Mouse (Mus musculus) hematopoietic stem cell, adult 5-6 weeks (primary cell): ENCODE measurements around the gene Osbpl10. TPM values are rescaled to one million over a fixed set of nuclear protein-coding genes. Genes with fewer than 3 reads are reported as not detected.
A peak's percentile ranks its signal among the peaks of the same experiment; 100 is the strongest.

Experiments
- ATAC-seq, 2 experiments: fragments of 125-278 bp in 1 of 2; replicated peaks in 1 of 2; 2 replicates each; pipeline ENCODE4 v1.8.0; 2016 to 2017; ENCODE audit warnings: inconsistent platforms in 2 of 2, mild to moderate bottlenecking in 2 of 2, moderate number of reproducible peaks in 2 of 2, low read depth in 1 of 2, moderate TSS enrichment in 1 of 2; ENCODE audit not compliant: low FRiP score in 2 of 2, poor library complexity in 2 of 2, severe bottlenecking in 2 of 2, insufficient read depth in 1 of 2, low TSS enrichment in 1 of 2
- total RNA-seq: library from RNA; stranded (forward); fragments of 172-1452, 232-1000 nt; gene quantifications from 2 replicates; pipeline ENCODE4 v1.2.3, GENCODE M21; 2017

Gene Osbpl10
- total RNA-seq = 0.69 TPM in 1 of 2 replicates, not detected in the other

DNA sequence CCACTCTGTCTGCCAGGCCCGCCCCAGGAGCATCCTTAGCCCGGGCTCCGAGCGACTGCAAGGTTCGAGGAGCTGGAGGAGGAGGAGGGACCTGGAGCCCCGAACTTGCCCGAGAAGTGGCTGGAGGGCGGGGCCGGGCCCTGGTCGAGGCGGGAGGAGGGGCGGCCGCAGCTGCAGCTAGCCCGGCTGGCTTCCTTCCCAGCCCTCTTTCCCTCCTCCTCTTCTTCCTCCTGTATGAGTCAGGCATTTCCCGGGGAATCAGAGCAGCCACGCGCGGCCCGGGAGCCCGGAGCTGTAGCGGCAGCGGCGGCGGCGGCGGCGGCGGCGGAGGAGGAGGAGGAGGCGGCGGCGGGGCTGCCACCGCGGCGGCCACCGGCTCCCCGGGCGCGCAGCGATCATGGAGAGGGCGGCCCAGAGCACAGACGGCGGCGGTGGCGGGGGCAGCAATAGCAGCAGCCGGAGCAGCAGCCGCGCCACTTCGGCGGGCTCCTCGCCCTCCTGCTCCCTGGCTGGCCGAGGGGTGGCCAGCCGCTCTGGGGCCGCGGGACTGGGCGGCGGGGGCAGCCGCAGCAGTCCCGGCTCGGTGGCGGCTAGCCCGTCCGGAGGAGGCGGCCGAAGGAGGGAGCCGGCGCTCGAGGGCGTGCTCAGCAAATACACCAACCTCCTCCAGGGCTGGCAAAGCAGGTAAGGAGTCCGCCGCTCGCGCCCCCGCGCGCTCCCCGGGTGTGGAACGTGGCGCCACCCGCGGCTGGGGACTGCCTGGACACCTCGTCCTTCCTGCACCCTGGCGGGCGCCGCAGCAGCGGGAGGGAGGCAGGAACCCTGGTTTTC is at the start of gene Osbpl10:
Gene Osbpl10 (plus strand): TSS at position 289 of the 831 bp plus-strand sequence.
- ATAC-seq = peak; percentile 40 to 67; a peak in 3 of 4 replicates

GRCm38 (mm10) chr9:114930464-114931090 is 47.8 kb upstream of the Osbpl10 start:
- no peak for ATAC-seq

DNA sequence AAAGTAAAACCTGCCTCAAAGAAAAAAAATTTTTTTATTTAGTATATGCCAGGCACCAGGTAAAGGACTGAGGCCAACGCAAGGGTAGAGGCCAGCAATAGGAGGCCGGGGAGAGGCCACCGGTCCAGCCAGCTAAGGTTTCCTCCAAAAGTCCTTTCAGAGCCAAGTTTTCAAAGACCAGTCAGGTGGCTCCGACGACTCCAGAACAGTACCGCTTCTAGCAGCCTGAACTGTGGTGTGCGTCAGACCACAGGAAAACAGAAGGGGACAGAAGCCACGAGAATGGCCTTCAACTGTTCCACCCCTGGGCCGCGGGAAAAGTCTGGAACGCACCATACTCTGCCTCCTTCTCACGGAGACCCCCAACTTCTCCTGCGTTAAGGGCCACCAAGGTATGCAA is 45.8 kb upstream of the Osbpl10 start:
- peak; percentile 20 to 38; a peak in 1 of 4 replicates for ATAC-seq

DNA sequence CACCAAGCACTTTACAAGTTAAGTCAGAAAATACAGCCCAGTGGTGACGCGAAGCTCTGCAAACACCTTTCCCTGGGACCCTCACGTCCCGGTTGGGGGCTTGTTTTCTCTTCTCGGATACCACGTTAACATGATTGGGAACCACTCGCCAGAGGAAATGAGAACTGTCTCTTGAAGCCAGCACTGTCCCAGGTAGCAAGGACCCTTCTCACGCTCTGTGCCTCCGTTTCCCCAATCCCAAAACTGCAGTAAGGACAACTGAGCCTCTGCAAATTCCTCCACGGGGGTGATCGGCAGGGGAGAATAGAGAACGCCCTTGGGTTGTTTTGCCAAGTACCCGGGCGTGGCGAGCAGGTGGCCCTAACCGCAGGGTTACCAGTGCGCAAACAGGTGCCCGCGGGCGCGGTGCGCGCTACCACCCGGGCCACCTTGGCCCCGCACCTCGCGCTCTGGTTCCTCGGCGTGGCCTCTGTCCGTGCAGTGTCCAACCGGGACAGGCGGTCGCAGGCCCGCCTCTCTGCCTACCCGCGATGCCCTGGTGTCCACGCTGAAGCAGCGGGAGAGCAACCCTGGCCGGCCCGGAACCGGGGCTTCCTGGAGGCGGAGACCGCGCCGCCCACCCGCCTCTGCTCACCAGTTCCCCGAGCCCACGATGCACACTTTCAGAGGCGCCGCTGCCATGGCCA is 45.2 kb upstream of the Osbpl10 start:
- ATAC-seq = peak in 1 of 2 experiments; percentile 54; a peak in 2 of 4 replicates

DNA sequence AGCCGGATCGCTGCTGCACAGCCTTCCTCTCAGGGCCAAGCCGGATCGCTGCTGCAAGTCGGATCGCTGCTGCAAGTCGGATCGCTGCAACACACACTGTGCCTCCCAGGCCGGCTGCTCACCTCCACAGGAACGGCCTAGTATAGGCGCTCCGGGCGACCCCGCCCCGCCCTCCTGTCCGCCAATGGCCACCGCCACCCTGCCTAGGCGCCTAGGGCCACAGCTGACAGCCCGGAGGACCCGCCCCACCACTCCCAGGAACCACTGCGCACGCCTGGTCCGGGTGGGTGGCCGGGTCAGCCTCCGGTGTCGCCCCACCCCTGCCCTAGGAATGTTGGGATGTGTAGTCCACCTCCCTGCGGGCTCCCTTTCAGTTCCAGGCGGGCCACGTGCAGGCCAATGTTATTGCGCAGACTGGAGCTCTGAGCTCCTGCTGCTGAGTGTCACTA is 44.6 kb upstream of the Osbpl10 start, which contains the start of gene Gpd1l:
Gene Gpd1l (minus strand): TSS at position 265 of the 449 bp plus-strand sequence.
- peak; percentile 89 to 94 for ATAC-seq

GRCm38 (mm10) chr9:114934231-114934630 is 44.1 kb upstream of the Osbpl10 start:
- no peak for ATAC-seq

GRCm38 (mm10) chr9:114935321-114935720 is 43.0 kb upstream of the Osbpl10 start:
- no peak for ATAC-seq

GRCm38 (mm10) chr9:114936687-114937086 is 41.7 kb upstream of the Osbpl10 start:
- no peak for ATAC-seq

GRCm38 (mm10) chr9:114944642-114945041 is 33.7 kb upstream of the Osbpl10 start:
- no peak for ATAC-seq

DNA sequence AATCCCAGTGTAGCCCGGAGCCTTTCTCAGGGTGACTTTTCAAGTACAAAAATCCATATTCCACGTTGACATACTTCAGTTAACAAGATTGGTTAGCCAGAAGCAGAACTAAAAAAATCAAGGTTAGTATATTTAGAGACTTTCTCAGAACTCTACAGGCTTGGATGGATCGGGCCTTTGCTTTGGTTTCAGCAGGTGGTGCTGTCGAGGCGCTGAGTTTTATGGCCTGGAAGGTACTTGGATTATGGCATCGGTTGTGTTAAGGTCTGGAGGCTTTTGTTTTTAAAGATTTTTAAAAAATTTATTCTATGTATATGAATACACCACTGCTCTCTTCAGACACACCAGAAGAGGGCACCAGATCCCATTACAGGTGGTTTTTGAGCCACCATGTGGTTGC is 32.8 kb upstream of the Osbpl10 start:
- no peak for ATAC-seq

- ATAC-seq = peak; percentile 82 to 83
Measured at GRCm38 (mm10) chr9:114948395-114948794, 30.0 kb upstream of the Osbpl10 start.

GRCm38 (mm10) chr9:114952866-114953265 is 25.5 kb upstream of the Osbpl10 start:
- no peak for ATAC-seq

DNA sequence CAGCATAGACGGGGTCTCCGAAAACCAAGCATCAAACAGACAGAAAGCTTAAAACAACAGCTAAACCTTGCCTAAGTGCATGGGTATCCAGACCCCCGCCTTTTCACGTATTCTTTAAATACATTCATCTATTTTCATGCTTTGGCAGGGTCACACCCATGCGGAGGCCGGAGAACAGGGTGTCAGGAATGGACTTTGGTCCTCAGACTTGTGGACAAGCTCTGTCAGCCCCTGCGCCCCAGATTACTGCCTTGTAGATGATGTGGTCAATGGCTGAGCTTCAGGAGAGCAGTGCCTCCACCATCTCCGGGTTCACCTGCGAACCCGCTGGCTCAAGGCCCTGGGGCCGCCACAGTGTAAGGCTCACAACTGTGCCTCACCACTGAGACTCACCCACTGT is 23.0 kb upstream of the Osbpl10 start:
- no peak for ATAC-seq

DNA sequence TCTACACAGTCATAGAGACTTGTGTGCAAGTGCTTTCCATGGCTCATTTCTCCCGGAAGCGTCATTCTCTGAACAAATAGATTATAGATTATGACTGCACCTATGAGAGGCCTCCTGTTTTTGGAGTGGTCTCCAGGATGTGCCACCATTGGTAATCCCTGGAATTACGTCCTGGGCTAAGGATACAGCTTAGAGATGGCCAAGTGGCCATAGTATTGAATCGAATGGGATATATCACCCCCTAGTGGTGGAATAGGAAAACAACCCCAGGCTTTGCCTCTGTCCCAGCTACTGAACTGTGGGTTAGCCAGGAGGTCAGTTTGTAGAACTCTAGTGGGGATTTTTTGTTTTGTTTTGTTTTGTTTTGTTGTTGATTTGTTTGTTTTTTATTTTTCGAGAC is 21.4 kb upstream of the Osbpl10 start:
- ATAC-seq = peak; percentile 65 to 66; a peak in 3 of 4 replicates

GRCm38 (mm10) chr9:114960043-114960789 is 18.2 kb upstream of the Osbpl10 start:
- no peak for ATAC-seq

DNA sequence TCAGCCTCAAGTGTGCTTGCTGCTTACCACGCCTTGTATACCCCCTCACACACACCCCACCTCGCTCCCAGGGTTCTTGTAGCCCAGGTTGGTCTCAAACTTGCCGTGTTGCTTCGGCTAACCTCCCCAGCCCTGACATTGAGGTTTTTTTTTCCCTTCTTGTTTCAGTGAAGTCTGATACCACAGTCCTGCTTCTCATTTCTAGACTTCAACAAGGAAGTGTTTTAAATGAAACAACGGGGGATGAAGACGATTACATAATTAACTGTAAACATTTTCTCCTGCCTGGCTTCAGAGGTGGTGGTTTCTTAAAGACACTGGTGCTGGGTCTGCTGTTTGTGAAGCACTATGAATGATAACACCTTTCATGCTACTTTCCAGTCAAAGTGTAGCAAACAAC is 17.5 kb upstream of the Osbpl10 start:
- ATAC-seq = peak in 1 of 2 experiments; percentile 22; a peak in 3 of 4 replicates

DNA sequence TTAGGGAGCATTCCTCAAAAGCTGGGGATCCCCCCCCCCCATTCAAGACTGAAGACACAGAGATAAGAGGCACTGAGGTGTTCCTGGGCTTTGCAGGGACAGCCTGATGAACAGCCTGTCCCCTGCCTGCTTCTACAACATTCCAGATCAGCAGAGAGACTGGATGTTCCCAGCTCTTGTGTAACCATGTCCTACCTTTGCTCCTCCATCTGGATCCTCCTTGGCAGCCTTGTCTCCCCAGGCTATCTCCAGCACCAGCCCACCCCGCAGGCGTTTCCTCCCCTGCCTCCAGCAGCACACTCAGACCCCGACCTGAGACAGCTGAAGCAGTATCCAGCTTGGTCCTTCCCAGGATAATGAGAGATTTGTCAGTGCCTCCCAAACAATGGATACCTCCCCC is 14.3 kb upstream of the Osbpl10 start:
- ATAC-seq = no peak
